In genomic region chr10:83723055-83723454, GRCm38 (mm10) we compare ENCODE assay signal across 8 mouse cellular contexts. TPM values are rescaled to one million over a fixed set of nuclear protein-coding genes. Genes with fewer than 3 reads are reported as not detected.
A peak's percentile ranks its signal among the peaks of the same experiment; 100 is the strongest.
DNase-seq lines count a peak whose midpoint lies in the region; ATAC-seq and TF ChIP-seq lines count a peak whose summit lies in the region.

No protein-coding gene starts in this region.

- H3K9ac ChIP-seq in kidney, embryonic 15.5 days: peak overlapping the region; percentile 58
- H3K9ac ChIP-seq in hindbrain, embryonic 11.5 days (ENCODE audit: low read depth, low read length): peak overlapping the region; percentile 64
- peak overlapping the region; percentile 64 for H3K9ac ChIP-seq in neural tube, embryonic 15.5 days (replicated peaks)

- H3K4me3 ChIP-seq in kidney, embryonic 15.5 days (replicated peaks): peak overlapping the region; percentile 77
- peak overlapping the region; percentile 65 for H3K4me3 ChIP-seq in embryonic fibroblast, embryonic 13.5 days (ENCODE audit: insufficient read depth, low read length)
- H3K4me3 ChIP-seq in hindbrain, embryonic 11.5 days (ENCODE audit: low read depth, low read length): peak overlapping the region; percentile 73
- peak overlapping the region; percentile 75 for H3K4me3 ChIP-seq in neural tube, embryonic 15.5 days (replicated peaks)

- DNase-seq in kidney, adult 8-10 months: no peak
- DNase-seq in R1 (ENCODE audit: low read depth, low spot score) (peak; percentile 56), liver (peak; percentile 7)
- peak; percentile 48 for DNase-seq in hindbrain, embryonic 11.5 days (ENCODE audit: low spot score)
- DNase-seq in adrenal gland, adult 2 months: no peak

- no peaks in the 10 kb centered on the region for H3K27me3 ChIP-seq in kidney, embryonic 15.5 days
- no peaks in the 10 kb centered on the region for H3K27me3 ChIP-seq in hindbrain, embryonic 11.5 days (ENCODE audit: control insufficient read depth, insufficient read depth, low read length)
- H3K27me3 ChIP-seq in neural tube, embryonic 15.5 days (replicated peaks): 0 out of 2 replicates have a peak, but pooled peaks cover 2% of the 10 kb centered on the region

- peak overlapping the region; percentile 13; the same call in 1 of the 2 replicates for H3K27ac ChIP-seq in kidney, embryonic 15.5 days
- H3K27ac ChIP-seq in embryonic fibroblast, embryonic 13.5 days (ENCODE audit: insufficient read depth, low read length): no peak overlapping the region
- no peak overlapping the region for H3K27ac ChIP-seq in hindbrain, embryonic 11.5 days (ENCODE audit: low read depth, low read length)
- 0 out of 2 replicates have a peak overlapping the region, but pooled peaks have one; percentile 42 for H3K27ac ChIP-seq in neural tube, embryonic 15.5 days (replicated peaks)

- TF ChIP-seq CTCF in embryonic fibroblast, embryonic 13.5 days (IDR thresholded peaks at IDR 0.05; ENCODE audit: borderline replicate concordance, insufficient read depth, low read length): no peak

- under 1% methylated on average over 23 of the region's 23 CpGs for WGBS in kidney, embryonic 15.5 days
- WGBS in hindbrain, embryonic 11.5 days: 2% methylated on average over 21 of the region's 23 CpGs
- under 1% methylated on average over 23 of the region's 23 CpGs for WGBS in neural tube, embryonic 15.5 days

- peaks cover 3% of the 10 kb centered on the region; the same call in 1 of the 2 replicates for H3K9me3 ChIP-seq in kidney, embryonic 15.5 days (replicated peaks)
- H3K9me3 ChIP-seq in hindbrain, embryonic 11.5 days (ENCODE audit: control insufficient read depth, low read length): no peaks in the 10 kb centered on the region
- no peaks in the 10 kb centered on the region for H3K9me3 ChIP-seq in neural tube, embryonic 15.5 days (replicated peaks)

- H3K4me2 ChIP-seq in kidney, embryonic 15.5 days: peak overlapping the region; percentile 89
- H3K4me2 ChIP-seq in hindbrain, embryonic 11.5 days (replicated peaks; ENCODE audit: low read depth, low read length): peak overlapping the region; percentile 84
- H3K4me2 ChIP-seq in neural tube, embryonic 15.5 days: peak overlapping the region; percentile 80

- no peak for TF ChIP-seq POLR2A in embryonic fibroblast, embryonic 13.5 days (IDR thresholded peaks at IDR 0.05; ENCODE audit: low read depth, low read length)

- H3K36me3 ChIP-seq in kidney, embryonic 15.5 days: no peaks in the 10 kb centered on the region
- H3K36me3 ChIP-seq in hindbrain, embryonic 11.5 days (ENCODE audit: control insufficient read depth, insufficient read depth, low read length): no peaks in the 10 kb centered on the region
- H3K36me3 ChIP-seq in neural tube, embryonic 15.5 days: no peaks in the 10 kb centered on the region

- ATAC-seq in kidney, embryonic 15.5 days (replicated peaks; ENCODE audit: low FRiP score): peak; percentile 66
- peak; percentile 75 for ATAC-seq in hindbrain, embryonic 11.5 days (ENCODE audit: low FRiP score)
- peak; percentile 65 for ATAC-seq in neural tube, embryonic 15.5 days (ENCODE audit: low FRiP score)

- peaks cover 20% of the 10 kb centered on the region for H3K4me1 ChIP-seq in kidney, embryonic 15.5 days
- peaks cover 4% of the 10 kb centered on the region; the same call in 1 of the 2 replicates for H3K4me1 ChIP-seq in embryonic fibroblast, embryonic 13.5 days (ENCODE audit: control insufficient read depth, insufficient read depth, low read length)
- H3K4me1 ChIP-seq in hindbrain, embryonic 11.5 days (replicated peaks; ENCODE audit: control insufficient read depth, insufficient read depth, low read length): no peaks in the 10 kb centered on the region; the same call in 1 of the 2 replicates
- H3K4me1 ChIP-seq in neural tube, embryonic 15.5 days: peaks cover 17% of the 10 kb centered on the region

RNA-seq across cellular contexts. Expression of gene 1500009L16Rik, which starts 0.4 kb away (rescaled TPM):
- polyA plus RNA-seq in kidney, embryonic 15.5 days (2015; fragmentation: Nextera tagmentation; extraction: Ambion mirVana): 36.3 and 36.6 TPM in 2 replicates
- 12.9 and 21.5 TPM in 2 replicates for polyA plus RNA-seq in embryonic fibroblast, embryonic 13.5 days (2011; ENCODE audit: insufficient read length, low read depth, missing spikeins)
- 39.3 and 50.8 TPM in 2 replicates for polyA plus RNA-seq in hindbrain, embryonic 11.5 days (2014; fragmentation: Nextera tagmentation; extraction: Ambion mirVana)
- polyA plus RNA-seq in neural tube, embryonic 15.5 days (2015; fragmentation: Nextera tagmentation; extraction: Ambion mirVana): 102 and 103 TPM in 2 replicates
- 10 to 100 TPM; 17.4 to 18.1 TPM for total RNA-seq in adrenal gland, adult 2 months (2021)
- 3.5 and 3.9 TPM in 2 replicates for polyA plus RNA-seq in adrenal gland, adult 2 months (2012; rRNA removed)

Comparison
In these comparisons a context has a peak if more than half of its experiments do, and no peak if none do; other contexts are left out.
1. H3K27ac ChIP-seq: peak in kidney, embryonic 15.5 days (single experiment) and neural tube, embryonic 15.5 days (single experiment); none in embryonic fibroblast, embryonic 13.5 days (single experiment) and hindbrain, embryonic 11.5 days (single experiment).
2. DNase-seq: peak in R1 (single experiment), hindbrain, embryonic 11.5 days (single experiment) and liver (single experiment); none in kidney, adult 8-10 months (0 of 2) and adrenal gland, adult 2 months (single experiment).
3. Peak in every context shown above with its lines, with median percentiles within 50 percentile points of each other: ATAC-seq, H3K4me2 ChIP-seq, H3K4me3 ChIP-seq and H3K9ac ChIP-seq.